Mouse (Mus musculus) CH12.LX (cell line): Measurements from ENCODE around the gene Grin2a. TPM values are rescaled to one million over a fixed set of nuclear protein-coding genes. Genes with fewer than 3 reads are reported as not detected.

Experiments
- DNase-seq: peaks from one replicate; pipeline ENCODE4 v3.0.0-alpha.2; 2013; ENCODE audit errors: extremely low read depth
- H3K27ac ChIP-seq: 2 replicates; pipeline ENCODE4 v1.5.1; 2012; ENCODE audit warnings: low read depth, mild to moderate bottlenecking, control low read depth, moderate library complexity; ENCODE audit not compliant: insufficient read depth
- H3K27me3 ChIP-seq: replicated peaks from 2 replicates; pipeline ENCODE3; 2012; ENCODE audit warnings: inconsistent platforms
- H3K36me3 ChIP-seq, 2 experiments: replicated peaks in 1 of 2; 2 replicates each; pipeline versions ENCODE3 to v1.6.1; 2012; ENCODE audit warnings: inconsistent platforms in 1 of 2, low read length in 1 of 2, mild to moderate bottlenecking in 1 of 2, mixed read lengths in 1 of 2, moderate library complexity in 1 of 2; ENCODE audit not compliant: control insufficient read depth in 1 of 2, insufficient read depth in 1 of 2
- H3K4me1 ChIP-seq, 2 experiments: 2 replicates each; pipeline ENCODE4 v1.6.1; 2012; ENCODE audit warnings: inconsistent platforms in 1 of 2, moderate library complexity in 1 of 2; ENCODE audit not compliant: insufficient read depth in 2 of 2, control insufficient read depth in 1 of 2
- H3K4me2 ChIP-seq: 2 replicates; pipeline ENCODE4 v1.6.1; 2012; ENCODE audit warnings: low read depth, mild to moderate bottlenecking, control low read depth; ENCODE audit not compliant: poor library complexity, insufficient read depth, severe bottlenecking
- H3K4me3 ChIP-seq, 3 experiments: fragments of 150-350 bp in 1 of 3; sonication (generic) in 1 of 3; replicated peaks in 1 of 3; 2 replicates each; pipeline versions ENCODE3 to v1.5.1; 2011 to 2012; ENCODE audit warnings: low read depth in 2 of 3, low read length in 2 of 3, mild to moderate bottlenecking in 2 of 3, moderate library complexity in 2 of 3, control low read depth in 1 of 3, improper control_type of control experiment in 1 of 3, inconsistent platforms in 1 of 3, mixed read lengths in 1 of 3; ENCODE audit not compliant: poor library complexity in 1 of 3
- H3K79me2 ChIP-seq: replicated peaks from 2 replicates; pipeline ENCODE4 v1.6.1; 2012; ENCODE audit warnings: mild to moderate bottlenecking, moderate library complexity; ENCODE audit not compliant: control insufficient read depth, poor library complexity, insufficient read depth, severe bottlenecking; ENCODE audit errors: extremely low read depth
- H3K9ac ChIP-seq: 2 replicates; pipeline ENCODE4 v1.6.1; 2012; ENCODE audit warnings: low read depth, mild to moderate bottlenecking, control low read depth, moderate library complexity; ENCODE audit not compliant: insufficient read depth
- H3K9me3 ChIP-seq: replicated peaks from 2 replicates; pipeline ENCODE3; 2012; ENCODE audit warnings: low read length, inconsistent platforms, mixed read lengths
- BHLHE40 ChIP-seq: IDR thresholded peaks from 2 replicates; pipeline ENCODE4 v1.6.1; 2011; ENCODE audit warnings: mild to moderate bottlenecking, low read depth, low read length, improper control_type of control experiment
- CTCF ChIP-seq, 2 experiments: IDR thresholded peaks in 1 of 2; conservative IDR thresholded peaks in 1 of 2; 2 replicates each; pipeline ENCODE4 v1.5.1; 2011 to 2012; ENCODE audit warnings: low read depth in 2 of 2, low read length in 2 of 2, improper control_type of control experiment in 1 of 2, inconsistent platforms in 1 of 2, mild to moderate bottlenecking in 1 of 2, moderate library complexity in 1 of 2
- E2F4 ChIP-seq: IDR thresholded peaks from 2 replicates; pipeline ENCODE4 v1.6.1; 2011; ENCODE audit warnings: low read depth, low read length, improper control_type of control experiment; ENCODE audit not compliant: insufficient replicate concordance
- ELF1 ChIP-seq: IDR thresholded peaks from 2 replicates; pipeline ENCODE4 v1.6.1; 2014; ENCODE audit warnings: low read depth, mild to moderate bottlenecking, inconsistent platforms, low read length, improper control_type of control experiment
- EP300 ChIP-seq: IDR thresholded peaks from 2 replicates; pipeline ENCODE4 v1.6.1; 2011; ENCODE audit warnings: low read length, improper control_type of control experiment
- ETS1 ChIP-seq: conservative IDR thresholded peaks from 2 replicates; pipeline ENCODE4 v1.6.1; 2012; ENCODE audit warnings: low read depth, mild to moderate bottlenecking, inconsistent platforms, low read length, improper control_type of control experiment, moderate library complexity
- IRF4 ChIP-seq: IDR thresholded peaks from 2 replicates; pipeline ENCODE4 v1.6.1; 2014; ENCODE audit warnings: low read depth, mild to moderate bottlenecking, inconsistent platforms, low read length, improper control_type of control experiment
- JUND ChIP-seq: conservative IDR thresholded peaks from 2 replicates; pipeline ENCODE4 v1.6.1; 2011; ENCODE audit warnings: low read depth, low read length, improper control_type of control experiment
- KAT2A ChIP-seq: IDR thresholded peaks from 2 replicates; pipeline ENCODE4 v1.6.1; 2012; ENCODE audit warnings: low read length, improper control_type of control experiment, inconsistent platforms; ENCODE audit not compliant: insufficient replicate concordance
- MAFK ChIP-seq: IDR thresholded peaks from 2 replicates; pipeline ENCODE4 v1.6.1; 2011; ENCODE audit warnings: low read length, improper control_type of control experiment; ENCODE audit not compliant: insufficient replicate concordance
- MAX ChIP-seq: IDR thresholded peaks from 2 replicates; pipeline ENCODE4 v1.6.1; 2011; ENCODE audit warnings: low read length, improper control_type of control experiment
- MEF2A ChIP-seq: IDR thresholded peaks from 2 replicates; pipeline ENCODE4 v1.6.1; 2014; ENCODE audit warnings: low read depth, mild to moderate bottlenecking, inconsistent platforms, low read length, improper control_type of control experiment, borderline replicate concordance
- SMC3 ChIP-seq: IDR thresholded peaks from 2 replicates; pipeline ENCODE4 v1.6.1; 2011; ENCODE audit warnings: low read depth, low read length, improper control_type of control experiment
- TCF12 ChIP-seq: IDR thresholded peaks from 2 replicates; pipeline ENCODE4 v1.6.1; 2014; ENCODE audit warnings: low read depth, mild to moderate bottlenecking, inconsistent platforms, low read length, improper control_type of control experiment
- UBTF ChIP-seq: IDR thresholded peaks from 2 replicates; pipeline ENCODE4 v1.6.1; 2012; ENCODE audit warnings: low read depth, mild to moderate bottlenecking, inconsistent platforms, low read length, improper control_type of control experiment, moderate library complexity
- USF1 ChIP-seq: IDR thresholded peaks from 2 replicates; pipeline ENCODE4 v1.6.1; 2014; ENCODE audit warnings: low read depth, mild to moderate bottlenecking, inconsistent platforms, low read length, improper control_type of control experiment
- ZKSCAN1 ChIP-seq: IDR thresholded peaks from 2 replicates; pipeline ENCODE4 v1.6.1; 2012; ENCODE audit warnings: low read depth, inconsistent platforms, low read length, improper control_type of control experiment, borderline replicate concordance
- dilution Hi-C: fragments of 300-500 bp; cut with MboI; formaldehyde crosslinking; loops from 2 replicates; pipeline ENCODE4 v1.14.3; 2020; ENCODE audit warnings: low sequenced_read_pairs; ENCODE audit not compliant: extremely low pct_unique_long_range_greater_than_20kb, extremely low pct_ligation_motif_present
- in situ Hi-C: fragments of 300-500 bp; cut with MboI; formaldehyde crosslinking; loops from 3 replicates; pipeline ENCODE4 v1.14.3; 2019; ENCODE audit warnings: low sequenced_read_pairs, low pct_ligation_motif_present, low pct_unique_long_range_greater_than_20kb, mixed read lengths
- polyA plus RNA-seq: library from polyadenylated mRNA; unstranded; fragments of >175 nt; gene quantifications from 2 replicates; pipeline ENCODE4 v1.2.1, GENCODE M21; 2012; ENCODE audit warnings: low read depth; ENCODE audit not compliant: insufficient read length
- total RNA-seq, 2 experiments: library from RNA; depleted of rRNA; stranded (reverse); fragments of 300-350 nt in 1 of 2; fragments of >200 nt in 1 of 2; gene quantifications; 2 replicates each; pipeline ENCODE4 v1.2.3; 2012 to 2014

Gene Grin2a
- total and polyA plus RNA-seq, 3 experiments, result not detected

- no peaks in the 10 kb centered on the region for H3K79me2 ChIP-seq
- H3K27ac ChIP-seq, result no peak overlapping the region
- H3K4me2 ChIP-seq, result no peak overlapping the region
- H3K4me3 ChIP-seq, result no peak overlapping the region
- in situ Hi-C loops (no loop called here), dilution Hi-C loops (no loop called here)
- DNase-seq, result no peak
- no peaks in the 10 kb centered on the region for H3K4me1 ChIP-seq
- no peaks in the 10 kb centered on the region for H3K36me3 ChIP-seq
- no peaks in the 10 kb centered on the region for H3K27me3 ChIP-seq
- TF ChIP-seq TCF12, result no peak
- TF ChIP-seq ELF1, result no peak
- no peak for TF ChIP-seq MAFK
- TF ChIP-seq ETS1, result no peak
- TF ChIP-seq IRF4, result no peak
- TF ChIP-seq USF1, result no peak
- TF ChIP-seq JUND, result no peak
- TF ChIP-seq EP300, result no peak
- TF ChIP-seq BHLHE40, result no peak
- no peak for TF ChIP-seq E2F4
- no peak for TF ChIP-seq MEF2A
- TF ChIP-seq CTCF (conservative IDR thresholded peaks at IDR 0.05 in 1 of 2, IDR thresholded peaks at IDR 0.05 in 1 of 2; ENCODE audit: low read depth in 2 of 2, low read length in 2 of 2), result no peak
- no peaks in the 10 kb centered on the region for H3K9me3 ChIP-seq
- no peak overlapping the region for H3K9ac ChIP-seq
These were observed 235.0 kb downstream of the Grin2a start for GRCm38 (mm10) chr16:9760347-9760746.

GRCm38 (mm10) chr16:9756849-9757248 is 238.5 kb downstream of the Grin2a start:
- Histone ChIP-seq H3K9me3 (no peaks in the 10 kb centered on the region), H3K36me3 (no peaks in the 10 kb centered on the region), H3K27me3 (no peaks in the 10 kb centered on the region), H3K4me3 (no peak overlapping the region), H3K4me2 (no peak overlapping the region), H3K4me1 (no peaks in the 10 kb centered on the region), H3K9ac (no peak overlapping the region), H3K27ac (no peak overlapping the region), H3K79me2 (no peaks in the 10 kb centered on the region)
- dilution Hi-C loops, result no loop called here
- in situ Hi-C loops, result no loop called here
- TF ChIP-seq UBTF (no peak), MAFK (no peak), MAX (no peak), KAT2A (no peak), ETS1 (no peak), ELF1 (no peak), SMC3 (no peak), ZKSCAN1 (no peak), EP300 (no peak)
- no peak for DNase-seq
